Mouse (Mus musculus) small intestine, adult 2 months (tissue): ENCODE measurements around the gene Dnah14.

ENCODE experiments used
- CTCF ChIP-seq: fragments of 200-500 bp; IDR thresholded peaks from 2 replicates; pipeline ENCODE4 v1.5.1; 2012; ENCODE audit warnings: low read depth, mild to moderate bottlenecking, control low read depth, inconsistent platforms, low read length, moderate library complexity, mixed read lengths; ENCODE audit not compliant: insufficient replicate concordance, insufficient read length; ENCODE audit errors: extremely low read depth
- POLR2A ChIP-seq: fragments of 200-500 bp; IDR thresholded peaks from 2 replicates; pipeline ENCODE4 v1.6.1; 2012; ENCODE audit warnings: low read depth, mild to moderate bottlenecking, control low read depth, inconsistent platforms, low read length, moderate library complexity

DNA sequence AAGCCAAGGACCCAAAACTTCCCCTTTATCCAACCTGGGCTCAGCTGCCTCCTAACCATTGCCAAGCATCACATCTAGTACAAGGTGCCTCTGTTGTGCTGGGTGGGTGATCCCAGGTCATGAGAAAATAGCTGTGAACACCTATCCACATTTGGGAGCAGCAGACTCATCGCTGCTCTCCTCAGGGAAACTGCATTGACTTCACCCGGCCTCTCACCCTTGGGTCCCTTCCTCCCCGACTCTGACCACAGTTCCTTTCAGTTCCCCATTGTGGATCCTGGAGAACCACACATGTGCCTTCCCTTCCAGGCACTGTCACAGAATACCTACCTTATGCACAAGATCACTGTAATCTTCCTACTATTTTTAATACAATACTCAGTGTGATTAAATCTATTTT, 269.4 kb downstream of the Dnah14 start:
- TF ChIP-seq CTCF (no peak), POLR2A (no peak)
